Mouse (Mus musculus) 3T3-L1 (cell line): Measurements from ENCODE around the gene Glis3.
A peak's percentile ranks its signal among the peaks of the same experiment; 100 is the strongest.

Experiments used
- DNase-seq: peaks from one replicate; pipeline ENCODE4 v3.0.0-alpha.2; 2015; ENCODE audit warnings: low read depth, low spot score

Glis3 gene

GRCm38 (mm10) chr19:28679776-28680391 is at the start of gene Glis3:
Gene Glis3, minus strand, starts transcription at chr19:28680077.
- DNase-seq = peak; percentile 70

- peak; percentile 87 for DNase-seq
Observed at GRCm38 (mm10) chr19:28726161-28726880, 46.4 kb upstream of the Glis3 start.

- no peak for DNase-seq
Observed at GRCm38 (mm10) chr19:28724641-28725040, 44.8 kb upstream of the Glis3 start.

GRCm38 (mm10) chr19:28722626-28723025 is 42.7 kb upstream of the Glis3 start:
- DNase-seq = no peak

GRCm38 (mm10) chr19:28721834-28722233 is 42.0 kb upstream of the Glis3 start:
- DNase-seq = no peak

- DNase-seq = no peak
Observed at GRCm38 (mm10) chr19:28720016-28720415, 40.1 kb upstream of the Glis3 start.

- no peak for DNase-seq
Observed at GRCm38 (mm10) chr19:28714674-28715073, 34.8 kb upstream of the Glis3 start.

GRCm38 (mm10) chr19:28697718-28698117 is 17.8 kb upstream of the Glis3 start:
- no peak for DNase-seq

GRCm38 (mm10) chr19:28686398-28686797 is 6.5 kb upstream of the Glis3 start:
- DNase-seq = no peak

GRCm38 (mm10) chr19:28685484-28685883 is 5.6 kb upstream of the Glis3 start:
- DNase-seq = no peak

- DNase-seq = no peak
Observed at GRCm38 (mm10) chr19:28684347-28684746, 4.5 kb upstream of the Glis3 start.

- DNase-seq = peak; percentile 80
Observed at GRCm38 (mm10) chr19:28683346-28683745, 3.5 kb upstream of the Glis3 start.

- peak; percentile 50 for DNase-seq
Observed at GRCm38 (mm10) chr19:28679291-28679775, 544 bp downstream of the Glis3 start.

GRCm38 (mm10) chr19:28678646-28679270 is 1.1 kb downstream of the Glis3 start:
- DNase-seq = peak; percentile 57

- peak; percentile 81 for DNase-seq
Observed at GRCm38 (mm10) chr19:28677728-28678438, 2.0 kb downstream of the Glis3 start.

- DNase-seq = peak; percentile 91
Observed at GRCm38 (mm10) chr19:28677045-28677727, 2.7 kb downstream of the Glis3 start.

- peak; percentile 93 for DNase-seq
Observed at GRCm38 (mm10) chr19:28663781-28664180, 16.1 kb downstream of the Glis3 start.

- no peak for DNase-seq
Observed at GRCm38 (mm10) chr19:28663148-28663547, 16.7 kb downstream of the Glis3 start.

GRCm38 (mm10) chr19:28662474-28662873 is 17.4 kb downstream of the Glis3 start:
- no peak for DNase-seq

GRCm38 (mm10) chr19:28660912-28661311 is 19.0 kb downstream of the Glis3 start:
- DNase-seq = no peak

- DNase-seq = no peak
Observed at GRCm38 (mm10) chr19:28657686-28658195, 22.1 kb downstream of the Glis3 start.
